Mouse (Mus musculus) brown adipose tissue, adult 24 weeks (tissue): ENCODE measurements at regions not wholly inside any gene's neighbourhood (a gene's known extent, or its start where the extent isn't known, plus 50 kb on each side); places are given as distances from the start of the nearest gene placed in this dataset.
A peak's percentile ranks its signal among the peaks of the same experiment; 100 is the strongest.

Experiments used
- H3K27ac ChIP-seq: fragments of 200-500 bp; replicated peaks from 2 replicates; pipeline ENCODE4 v1.5.1; 2012; ENCODE audit warnings: low read depth, mild to moderate bottlenecking, low read length
- H3K4me1 ChIP-seq: fragments of 200-500 bp; 2 replicates; pipeline ENCODE4 v1.6.1; 2012; ENCODE audit warnings: low read length, mixed read lengths; ENCODE audit not compliant: control insufficient read depth, insufficient read depth, insufficient read length
- H3K4me3 ChIP-seq: fragments of 200-500 bp; 2 replicates; pipeline ENCODE4 v1.5.1; 2012; ENCODE audit warnings: low read depth, mild to moderate bottlenecking, low read length, moderate library complexity; ENCODE audit not compliant: insufficient read depth

- H3K4me1 ChIP-seq = no peaks in the 10 kb centered on the region
- H3K4me3 ChIP-seq = no peak overlapping the region
- H3K27ac ChIP-seq = no peak overlapping the region
Observed at GRCm38 (mm10) chr5:136619315-136620231, 52.3 kb upstream of the Cux1 start.

- no peak overlapping the region for H3K27ac ChIP-seq
- no peaks in the 10 kb centered on the region for H3K4me1 ChIP-seq
- H3K4me3 ChIP-seq = no peak overlapping the region
Observed at GRCm38 (mm10) chr5:136620234-136620633, 52.9 kb upstream of the Cux1 start.

DNA sequence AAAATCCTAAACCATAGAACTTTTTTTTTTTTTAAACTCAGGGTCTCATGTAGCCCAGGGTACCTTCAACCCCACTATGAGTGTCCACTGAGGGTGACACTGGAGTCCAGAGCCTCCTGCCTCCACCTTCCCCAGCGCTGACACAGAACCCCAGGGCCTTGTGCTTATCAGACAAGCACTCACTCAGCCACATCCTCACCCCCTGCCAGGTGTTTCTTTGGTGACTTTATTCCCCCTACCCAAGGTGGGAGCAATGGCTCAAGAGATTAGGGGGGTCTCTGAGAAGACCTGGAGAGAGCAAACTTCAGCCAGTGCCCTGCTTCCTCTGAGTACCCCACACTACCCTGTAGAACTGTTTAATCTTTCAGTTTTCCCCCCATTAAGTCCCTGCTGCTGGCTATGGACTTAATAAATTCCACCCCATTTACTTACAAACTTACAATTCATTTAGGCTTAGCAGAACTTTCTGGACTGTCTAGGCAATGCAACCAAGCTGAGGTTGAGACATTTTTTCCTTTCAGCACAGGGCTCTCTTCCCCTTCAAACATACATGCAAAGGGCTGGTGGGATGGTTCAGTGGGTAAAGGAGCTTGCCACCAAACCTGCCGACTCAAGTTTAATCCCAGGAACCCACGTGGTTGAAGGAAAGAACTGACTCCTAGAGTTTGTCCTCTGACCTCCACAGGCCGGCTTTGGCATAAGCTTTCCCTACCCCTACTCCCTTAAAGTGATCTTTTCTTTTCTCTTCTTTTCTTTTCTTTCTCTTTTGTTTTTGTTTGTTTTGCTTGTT, 54.2 kb upstream of the Cux1 start:
- H3K27ac ChIP-seq = no peak overlapping the region
- no peak overlapping the region for H3K4me3 ChIP-seq
- H3K4me1 ChIP-seq = no peaks in the 10 kb centered on the region

DNA sequence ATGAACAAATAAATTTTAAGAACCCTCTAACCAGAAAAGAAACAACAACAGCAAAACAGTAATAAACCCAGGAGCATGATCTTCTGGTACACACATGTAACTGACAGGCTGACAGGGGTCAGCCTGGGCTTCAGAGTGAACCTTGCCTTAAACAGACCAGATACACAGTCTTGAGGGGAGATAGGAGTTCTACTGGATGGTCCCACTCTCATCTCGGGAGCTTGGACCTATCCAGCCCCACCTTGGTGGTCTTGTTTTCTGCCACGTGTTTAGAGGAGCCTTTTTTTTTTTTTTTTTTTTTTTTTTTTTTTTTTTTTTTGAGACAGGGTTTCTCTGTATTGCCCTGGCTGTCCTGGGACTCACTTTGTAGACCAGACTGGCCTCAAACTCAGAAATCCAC, 54.9 kb upstream of the Cux1 start:
- Histone ChIP-seq H3K4me3 (no peak overlapping the region), H3K27ac (no peak overlapping the region), H3K4me1 (0 out of 2 replicates have a peak, but pooled peaks cover under 1% of the 10 kb centered on the region)

DNA sequence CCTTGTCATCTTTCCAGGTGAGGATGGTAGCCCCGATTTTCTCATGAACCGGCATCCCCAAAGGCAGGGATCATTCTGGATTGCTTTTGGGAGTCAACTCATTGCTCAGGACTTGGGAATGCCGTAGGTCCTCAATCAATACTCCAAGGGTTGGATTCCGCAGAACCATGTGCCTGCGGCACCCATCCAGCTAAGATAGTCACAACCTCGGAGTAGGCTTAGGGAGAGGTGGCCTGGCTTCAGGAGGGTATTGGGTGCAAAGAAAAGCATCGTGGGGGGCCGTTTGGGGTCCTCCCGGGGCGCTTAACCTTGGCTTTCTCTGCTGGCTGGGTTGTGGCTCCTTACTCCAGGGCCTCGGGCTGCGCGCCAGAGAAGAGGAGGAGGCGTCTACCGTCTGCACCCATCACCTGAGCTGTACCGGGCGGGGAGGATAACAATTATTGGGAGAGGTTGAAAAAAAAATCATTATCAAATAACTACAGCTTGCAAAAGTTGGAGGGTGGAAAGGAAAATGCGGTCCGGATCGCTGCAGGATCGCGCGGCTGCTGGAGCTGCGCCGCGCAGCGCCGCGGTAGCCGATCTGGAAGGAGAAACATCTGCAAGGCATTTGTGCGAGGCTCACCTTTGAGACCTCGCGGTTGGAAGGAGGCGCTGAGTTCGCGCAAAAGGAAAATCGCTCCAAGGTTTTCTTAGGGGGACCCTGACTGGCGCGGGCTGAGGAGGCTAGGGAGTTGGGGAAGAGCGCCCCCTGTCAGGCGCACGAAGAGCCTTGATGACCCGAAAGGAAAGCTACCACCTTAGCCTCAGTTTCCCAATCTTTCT, 55.6 kb upstream of the Cux1 start:
- Histone ChIP-seq H3K27ac (no peak overlapping the region), H3K4me3 (peak overlapping the region; percentile 73), H3K4me1 (0 out of 2 replicates have a peak, but pooled peaks cover 3% of the 10 kb centered on the region)

DNA sequence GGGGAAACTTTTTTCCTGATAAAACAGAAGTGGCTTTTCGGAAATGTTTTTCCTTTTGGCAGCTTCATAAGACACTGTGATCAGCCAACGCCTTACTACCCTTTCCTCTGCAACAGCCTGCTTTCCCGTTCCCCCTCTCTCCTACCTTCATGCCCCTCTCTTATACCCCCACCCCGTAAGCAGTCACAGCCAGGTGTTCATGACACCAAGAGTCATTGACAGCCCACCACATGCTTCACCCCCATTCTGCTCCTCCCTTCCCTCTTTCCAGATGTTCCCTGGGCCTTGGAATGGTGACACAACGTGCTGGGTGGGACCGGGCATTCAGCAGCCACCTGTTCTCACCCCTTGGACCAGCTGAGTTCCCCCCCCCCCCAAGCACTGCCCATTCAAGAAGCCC, 56.5 kb upstream of the Cux1 start:
- Histone ChIP-seq H3K4me1 (0 out of 2 replicates have a peak, but pooled peaks cover 3% of the 10 kb centered on the region), H3K4me3 (no peak overlapping the region), H3K27ac (no peak overlapping the region)

DNA sequence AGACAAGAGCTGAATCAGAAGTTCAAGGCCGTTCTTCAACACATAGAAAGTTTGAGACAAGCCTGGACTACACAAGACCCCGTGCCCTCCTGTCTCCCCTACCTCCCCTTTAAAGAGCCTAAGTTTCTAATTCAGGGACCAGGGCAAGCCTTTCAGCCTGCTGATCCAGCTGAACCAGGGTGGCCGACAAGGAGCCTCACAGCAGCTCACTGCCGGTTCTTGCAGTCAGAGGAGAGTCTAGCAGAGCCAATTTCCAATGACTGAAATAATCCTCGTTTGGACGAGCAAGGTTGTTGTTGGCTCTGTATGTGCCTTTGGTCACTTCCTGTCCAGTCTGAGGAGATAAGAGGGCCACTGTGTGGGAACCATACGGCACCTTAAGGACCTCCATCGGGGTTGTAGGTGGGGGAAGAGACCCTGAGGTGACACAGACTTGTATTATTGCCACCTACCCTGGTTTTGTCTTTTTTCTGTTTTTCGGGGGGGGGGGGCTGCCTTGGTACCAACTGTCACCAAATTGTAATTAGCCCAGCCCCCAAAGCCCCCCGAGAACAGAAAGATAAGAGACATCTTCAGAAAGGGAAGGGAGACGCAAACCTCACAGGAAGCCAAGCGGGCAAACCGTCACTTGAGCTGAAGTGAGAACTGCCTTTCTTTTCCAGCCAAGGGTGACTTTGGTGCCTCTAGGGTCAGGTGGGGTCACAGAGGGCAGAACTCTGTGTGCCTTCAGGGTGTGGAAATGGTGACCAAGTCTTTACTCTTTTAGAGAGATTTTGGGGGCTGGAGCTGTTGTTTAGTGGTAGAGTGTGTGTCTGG, 58.1 kb upstream of the Cux1 start:
- Histone ChIP-seq H3K27ac (no peak overlapping the region), H3K4me3 (no peak overlapping the region), H3K4me1 (0 out of 2 replicates have a peak, but pooled peaks cover 3% of the 10 kb centered on the region)

- Histone ChIP-seq H3K27ac (no peak overlapping the region), H3K4me3 (no peak overlapping the region), H3K4me1 (0 out of 2 replicates have a peak, but pooled peaks cover 3% of the 10 kb centered on the region)
Observed at GRCm38 (mm10) chr5:136626142-136626771, 59.0 kb upstream of the Cux1 start.

DNA sequence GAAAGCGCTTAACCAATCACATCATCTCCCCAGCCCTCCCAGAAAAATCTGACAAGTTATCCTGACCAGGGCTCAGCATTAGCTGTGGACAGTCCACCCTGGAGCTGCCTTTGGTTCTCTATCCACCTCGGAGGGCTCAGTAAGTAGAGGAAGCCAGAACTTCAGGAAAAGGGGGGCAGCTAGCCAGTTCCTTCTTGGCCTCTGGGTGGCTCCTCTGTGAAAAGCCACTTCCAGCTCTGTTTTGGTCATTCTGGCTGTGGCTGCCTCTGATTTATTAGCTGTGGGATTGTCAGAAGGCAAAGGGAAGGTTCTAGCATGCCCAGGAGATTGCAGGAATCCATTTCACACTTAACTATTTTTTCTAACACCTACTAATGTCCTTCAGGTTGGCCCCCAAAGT, 59.6 kb upstream of the Cux1 start:
- Histone ChIP-seq H3K4me1 (0 out of 2 replicates have a peak, but pooled peaks cover 3% of the 10 kb centered on the region), H3K27ac (0 out of 2 replicates have a peak overlapping the region, but pooled peaks have one; percentile 24), H3K4me3 (no peak overlapping the region)

GRCm38 (mm10) chr5:136627671-136628292, 60.5 kb upstream of the Cux1 start:
- Histone ChIP-seq H3K4me1 (0 out of 2 replicates have a peak, but pooled peaks cover 3% of the 10 kb centered on the region), H3K27ac (peak overlapping the region; percentile 80), H3K4me3 (no peak overlapping the region)

- Histone ChIP-seq H3K4me3 (no peak overlapping the region), H3K4me1 (0 out of 2 replicates have a peak, but pooled peaks cover 3% of the 10 kb centered on the region), H3K27ac (peak overlapping the region; percentile 51)
Observed at GRCm38 (mm10) chr5:136628502-136628901, 61.2 kb upstream of the Cux1 start.

GRCm38 (mm10) chr5:136632286-136632685, 60.7 kb upstream of the Myl10 start:
- 0 out of 2 replicates have a peak, but pooled peaks cover under 1% of the 10 kb centered on the region for H3K4me1 ChIP-seq
- no peak overlapping the region for H3K4me3 ChIP-seq
- H3K27ac ChIP-seq = no peak overlapping the region

DNA sequence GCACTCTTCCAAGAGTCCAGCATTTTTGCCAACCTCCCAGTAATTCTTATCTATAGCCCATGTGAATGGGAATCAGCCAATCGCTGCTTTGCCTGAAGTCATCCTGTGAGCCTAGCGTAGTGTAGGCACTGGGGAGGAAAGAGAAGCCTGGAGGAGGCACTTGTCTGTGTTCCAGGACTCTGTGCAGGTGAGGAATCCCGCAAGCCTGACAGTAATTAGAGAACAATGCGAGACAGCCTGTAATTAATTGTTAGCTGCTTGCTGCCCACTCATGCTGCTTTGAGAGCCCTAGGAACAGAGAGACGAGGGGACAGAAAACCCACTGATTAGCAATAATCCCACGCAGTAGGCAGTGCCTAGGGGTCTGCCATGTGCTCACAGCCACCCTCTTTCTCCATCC, 59.0 kb upstream of the Myl10 start:
- Histone ChIP-seq H3K27ac (no peak overlapping the region), H3K4me3 (no peak overlapping the region), H3K4me1 (no peaks in the 10 kb centered on the region)
